Mouse (Mus musculus) midbrain, postnatal 0 days (tissue): Measurements from ENCODE around the gene Dad1. TPM values are rescaled to one million over a fixed set of nuclear protein-coding genes. Genes with fewer than 3 reads are reported as not detected.

Source experiments
- ATAC-seq: fragments of 200-750 bp; cut with Nextera tagmentation; 2 replicates; pipeline ENCODE4 v1.8.0; 2017; ENCODE audit warnings: moderate number of reproducible peaks, mild to moderate bottlenecking, moderate TSS enrichment, moderate library complexity; ENCODE audit not compliant: low FRiP score
- DNase-seq: peaks from one replicate; pipeline ENCODE4 v3.0.0-alpha.2; 2015; ENCODE audit warnings: low spot score
- H3K27ac ChIP-seq: fragments of 300-500 bp; sonication (generic); 2 replicates; pipeline ENCODE4 v1.5.1; 2014; ENCODE audit warnings: low read depth, mild to moderate bottlenecking, low read length, mixed read lengths
- H3K27me3 ChIP-seq: fragments of 300-500 bp; sonication (generic); 2 replicates; pipeline ENCODE4 v1.6.1; 2014; ENCODE audit warnings: low read length, control low read depth, mixed read lengths; ENCODE audit not compliant: insufficient read depth
- H3K36me3 ChIP-seq: fragments of 300-500 bp; sonication (generic); 2 replicates; pipeline ENCODE4 v1.6.1; 2014; ENCODE audit warnings: low read length, control low read depth, mixed read lengths; ENCODE audit not compliant: insufficient read depth
- H3K4me1 ChIP-seq: fragments of 300-500 bp; sonication (generic); 2 replicates; pipeline ENCODE4 v1.6.1; 2014; ENCODE audit warnings: mild to moderate bottlenecking, control low read depth, antibody characterized with exemption, low read length, mixed read lengths; ENCODE audit not compliant: insufficient read depth
- H3K4me2 ChIP-seq: fragments of 300-500 bp; sonication (generic); 2 replicates; pipeline ENCODE4 v1.6.1; 2014; ENCODE audit warnings: low read depth, mild to moderate bottlenecking, low read length, mixed read lengths; ENCODE audit not compliant: poor library complexity, severe bottlenecking
- H3K4me3 ChIP-seq: fragments of 300-500 bp; sonication (generic); 2 replicates; pipeline ENCODE4 v1.5.1; 2014; ENCODE audit warnings: low read depth, mild to moderate bottlenecking, low read length, moderate library complexity
- H3K9ac ChIP-seq: fragments of 300-500 bp; sonication (generic); replicated peaks from 2 replicates; pipeline ENCODE4 v1.6.1; 2014; ENCODE audit warnings: mild to moderate bottlenecking, low read length, moderate library complexity, mixed read lengths; ENCODE audit not compliant: poor library complexity, severe bottlenecking
- H3K9me3 ChIP-seq: fragments of 300-500 bp; sonication (generic); 2 replicates; pipeline ENCODE4 v1.6.1; 2016; ENCODE audit warnings: low read length, control low read depth
- CTCF ChIP-seq: IDR thresholded peaks from 2 replicates; pipeline ENCODE4 v1.5.1; 2016; ENCODE audit warnings: antibody characterized with exemption, mild to moderate bottlenecking
- WGBS: fragments of 180-500 bp; shearing (Covaris S2); extraction: QIAGEN DNeasy Blood & Tissue Kit; methylation state at CpG from one replicate; pipeline ENCODE4 v1.1.7; 2014; 5-methylcytosine and 5-hydroxymethylcytosine counted together
- polyA plus RNA-seq: library from polyadenylated mRNA; unstranded; fragments of >200 nt; fragmentation: Nextera tagmentation; extraction: Ambion mirVana; gene quantifications from 2 replicates; pipeline ENCODE4 v1.2.1, GENCODE M21; 2015
- total RNA-seq: library from RNA; depleted of rRNA; stranded (reverse); fragments of >200 nt; gene quantifications from 2 replicates; pipeline ENCODE4 v1.2.3, GENCODE M21; 2014

Gene Dad1
- total and polyA plus RNA-seq, 2 experiments from 2014 or later: 263 to 394 TPM

- no peak overlapping the region for H3K4me3 ChIP-seq
- H3K36me3 ChIP-seq: no peaks in the 10 kb centered on the region
- H3K4me2 ChIP-seq: no peak overlapping the region
- WGBS: 88% methylated on average over 8 of the region's 8 CpGs
- no peak overlapping the region for H3K27ac ChIP-seq
- H3K4me1 ChIP-seq: no peaks in the 10 kb centered on the region
- no peaks in the 10 kb centered on the region for H3K9me3 ChIP-seq
- no peak overlapping the region for H3K9ac ChIP-seq
- ATAC-seq: no peak
- no peak for DNase-seq
- H3K27me3 ChIP-seq: no peaks in the 10 kb centered on the region
- TF ChIP-seq CTCF: no peak
These were observed 31.6 kb downstream of the Dad1 start for GRCm38 (mm10) chr14:54222289-54222727.

- no peak for TF ChIP-seq CTCF
- Histone ChIP-seq H3K36me3 (no peaks in the 10 kb centered on the region), H3K9ac (no peak overlapping the region), H3K4me1 (no peaks in the 10 kb centered on the region), H3K27me3 (no peaks in the 10 kb centered on the region), H3K4me2 (no peak overlapping the region), H3K27ac (no peak overlapping the region), H3K9me3 (no peaks in the 10 kb centered on the region), H3K4me3 (no peak overlapping the region)
- ATAC-seq (no peak), DNase-seq (no peak)
- WGBS: 97% methylated on average over 6 of the region's 6 CpGs
These were observed 32.3 kb downstream of the Dad1 start for GRCm38 (mm10) chr14:54221641-54222040.

GRCm38 (mm10) chr14:54220726-54221494 is 33.0 kb downstream of the Dad1 start:
- no peak overlapping the region for H3K27ac ChIP-seq
- no peak for ATAC-seq
- no peak overlapping the region for H3K4me2 ChIP-seq
- H3K27me3 ChIP-seq: no peaks in the 10 kb centered on the region
- H3K9me3 ChIP-seq: no peaks in the 10 kb centered on the region
- H3K4me1 ChIP-seq: no peaks in the 10 kb centered on the region
- no peak overlapping the region for H3K4me3 ChIP-seq
- 77% methylated on average over 8 of the region's 8 CpGs for WGBS
- H3K9ac ChIP-seq: no peak overlapping the region
- H3K36me3 ChIP-seq: no peaks in the 10 kb centered on the region
- no peak for DNase-seq
- TF ChIP-seq CTCF: no peak

- ATAC-seq: no peak
- Histone ChIP-seq H3K4me1 (no peaks in the 10 kb centered on the region), H3K4me3 (no peak overlapping the region), H3K27ac (no peak overlapping the region), H3K36me3 (no peaks in the 10 kb centered on the region), H3K27me3 (no peaks in the 10 kb centered on the region), H3K9ac (no peak overlapping the region), H3K4me2 (no peak overlapping the region), H3K9me3 (no peaks in the 10 kb centered on the region)
- no peak for DNase-seq
- TF ChIP-seq CTCF: no peak
- WGBS: 81% methylated on average over 7 of the region's 7 CpGs
These were observed 34.1 kb downstream of the Dad1 start for GRCm38 (mm10) chr14:54219849-54220248.

- H3K4me3 ChIP-seq: no peak overlapping the region
- H3K27me3 ChIP-seq: no peaks in the 10 kb centered on the region
- no peak overlapping the region for H3K4me2 ChIP-seq
- H3K9ac ChIP-seq: no peak overlapping the region
- H3K9me3 ChIP-seq: no peaks in the 10 kb centered on the region
- no peaks in the 10 kb centered on the region for H3K4me1 ChIP-seq
- DNase-seq (no peak), ATAC-seq (no peak)
- H3K27ac ChIP-seq: no peak overlapping the region
- TF ChIP-seq CTCF: no peak
- H3K36me3 ChIP-seq: no peaks in the 10 kb centered on the region
- WGBS: 43% methylated on average over 8 of the region's 8 CpGs
These were observed 34.6 kb downstream of the Dad1 start for GRCm38 (mm10) chr14:54219256-54219655.

GRCm38 (mm10) chr14:54218721-54219120 is 35.2 kb downstream of the Dad1 start:
- ATAC-seq (no peak), DNase-seq (no peak)
- Histone ChIP-seq H3K27me3 (no peaks in the 10 kb centered on the region), H3K4me3 (no peak overlapping the region), H3K4me1 (no peaks in the 10 kb centered on the region), H3K4me2 (no peak overlapping the region), H3K9ac (no peak overlapping the region), H3K36me3 (no peaks in the 10 kb centered on the region), H3K9me3 (no peaks in the 10 kb centered on the region), H3K27ac (no peak overlapping the region)
- 70% methylated on average over 9 of the region's 9 CpGs for WGBS
- no peak for TF ChIP-seq CTCF
